In the genomic region with DNA sequence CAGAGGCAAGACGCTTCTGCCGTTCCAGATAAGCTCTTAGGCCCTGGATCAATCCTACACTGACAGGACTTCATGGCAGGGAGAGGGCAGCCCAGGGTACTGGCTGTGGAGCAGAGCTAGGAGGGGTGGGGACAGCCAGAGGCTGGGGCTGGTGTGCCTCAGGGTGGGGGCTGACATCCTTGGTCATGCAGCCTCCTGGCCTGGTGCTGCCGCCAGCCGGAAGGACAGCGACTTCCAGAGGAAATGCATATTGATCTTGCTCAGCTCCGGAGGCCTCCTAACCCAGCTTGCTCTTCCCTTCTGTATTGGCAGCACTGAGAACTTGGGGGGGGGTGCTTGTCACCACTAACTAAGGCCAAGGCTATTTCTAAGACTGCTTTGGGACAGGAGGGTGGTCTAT, we compare ENCODE assay signal across 9 mouse cellular contexts. TPM values are rescaled to one million over a fixed set of nuclear protein-coding genes. Genes with fewer than 3 reads are reported as not detected.
A peak's percentile ranks its signal among the peaks of the same experiment; 100 is the strongest.
DNase-seq lines count a peak whose midpoint lies in the region; ATAC-seq and TF ChIP-seq lines count a peak whose summit lies in the region.
"Had no signal": no experiment of that assay in that cellular context is flagged by ENCODE, and none has a peak within 500 bp of the region (broad histone marks: within the 10 kb centered on the region; RNA-seq: fewer than 3 reads in every experiment).

No protein-coding gene starts in this region.

- H3K9me3 ChIP-seq in ES-Bruce4 (replicated peaks; ENCODE audit: control insufficient read depth, insufficient read depth, low read length, poor library complexity, severe bottlenecking): no peaks in the 10 kb centered on the region
- H3K9me3 ChIP-seq in embryonic facial prominence, embryonic 10.5 days: no peaks in the 10 kb centered on the region
- no peaks in the 10 kb centered on the region for H3K9me3 ChIP-seq in hindbrain, embryonic 16.5 days (ENCODE audit: control insufficient read depth, low read length)
- no peaks in the 10 kb centered on the region for H3K9me3 ChIP-seq in stomach, postnatal 0 days (ENCODE audit: control insufficient read depth, low read length)
- H3K9me3 ChIP-seq: heart, embryonic 12.5 days; lung, embryonic 15.5 days had no signal

- no peaks in the 10 kb centered on the region for H3K36me3 ChIP-seq in ES-Bruce4 (ENCODE audit: control insufficient read depth, insufficient read depth, low read length, poor library complexity, severe bottlenecking)
- H3K36me3 ChIP-seq in embryonic facial prominence, embryonic 10.5 days (replicated peaks): no peaks in the 10 kb centered on the region
- no peaks in the 10 kb centered on the region for H3K36me3 ChIP-seq in hindbrain, embryonic 16.5 days (ENCODE audit: control insufficient read depth, insufficient read depth, low read length)
- H3K36me3 ChIP-seq in stomach, postnatal 0 days (ENCODE audit: control insufficient read depth, insufficient read depth, low read length): no peaks in the 10 kb centered on the region; the same call in 1 of the 2 replicates
- H3K36me3 ChIP-seq: heart, embryonic 12.5 days; lung, embryonic 15.5 days had no signal

- H3K4me3 ChIP-seq in ES-Bruce4 (ENCODE audit: low read depth, low read length): no peak overlapping the region
- H3K4me3 ChIP-seq in embryonic facial prominence, embryonic 10.5 days: no peak overlapping the region
- H3K4me3 ChIP-seq in hindbrain, embryonic 16.5 days (ENCODE audit: low read length): no peak overlapping the region
- no peak overlapping the region for H3K4me3 ChIP-seq in stomach, postnatal 0 days (ENCODE audit: low read depth, low read length)
- H3K4me3 ChIP-seq: heart, embryonic 12.5 days; lung, embryonic 15.5 days had no signal

- TF ChIP-seq POLR2A in ES-Bruce4 (IDR thresholded peaks at IDR 0.05; ENCODE audit: insufficient read depth, low read length): no peak

- peak; percentile 5 for TF ChIP-seq CTCF in ES-Bruce4 (IDR thresholded peaks at IDR 0.05; ENCODE audit: low read depth, low read length)
- no peak for TF ChIP-seq CTCF in stomach, postnatal 0 days (IDR thresholded peaks at IDR 0.05; ENCODE audit: low read depth)

- TF ChIP-seq EP300 in ES-Bruce4 (IDR thresholded peaks at IDR 0.05; ENCODE audit: insufficient read depth, low read depth, low read length): no peak
- no peak for TF ChIP-seq EP300 in stomach, postnatal 0 days (optimal IDR thresholded peaks at IDR 0.05)

- H3K4me1 ChIP-seq in ES-Bruce4 (ENCODE audit: control insufficient read depth, insufficient read depth, low read length): peaks cover 8% of the 10 kb centered on the region
- H3K4me1 ChIP-seq in embryonic facial prominence, embryonic 10.5 days: peaks cover 57% of the 10 kb centered on the region
- H3K4me1 ChIP-seq in hindbrain, embryonic 16.5 days (ENCODE audit: control insufficient read depth, insufficient read depth, low read depth, low read length): peaks cover 34% of the 10 kb centered on the region
- H3K4me1 ChIP-seq in stomach, postnatal 0 days (replicated peaks; ENCODE audit: control insufficient read depth, insufficient read depth): no peaks in the 10 kb centered on the region

- no peaks in the 10 kb centered on the region for H3K27me3 ChIP-seq in ES-Bruce4 (ENCODE audit: control insufficient read depth, insufficient read depth, low read length, poor library complexity, severe bottlenecking)
- peaks cover 62% of the 10 kb centered on the region for H3K27me3 ChIP-seq in embryonic facial prominence, embryonic 10.5 days (replicated peaks; ENCODE audit: low read depth, poor library complexity, severe bottlenecking)
- no peaks in the 10 kb centered on the region for H3K27me3 ChIP-seq in hindbrain, embryonic 16.5 days (replicated peaks; ENCODE audit: control insufficient read depth, insufficient read depth, low read length)
- peaks cover 4% of the 10 kb centered on the region; the same call in 1 of the 2 replicates for H3K27me3 ChIP-seq in stomach, postnatal 0 days (ENCODE audit: control insufficient read depth, insufficient read depth, low read length)

- H3K4me2 ChIP-seq in hindbrain, embryonic 16.5 days (ENCODE audit: low read length): no peak overlapping the region
- H3K4me2 ChIP-seq in stomach, postnatal 0 days (replicated peaks; ENCODE audit: low read depth): no peak overlapping the region
- H3K4me2 ChIP-seq: heart, embryonic 12.5 days; lung, embryonic 15.5 days had no signal

- ATAC-seq in hindbrain, embryonic 16.5 days: no peak
- no peak for ATAC-seq in stomach, postnatal 0 days (ENCODE audit: low FRiP score, low TSS enrichment)

- DNase-seq in embryonic facial prominence, embryonic 10.5 days (ENCODE audit: low spot score): no peak
- DNase-seq in lung, postnatal 36 days: peak; percentile 67
- DNase-seq in right cerebral cortex, postnatal 14 days: no peak
- DNase-seq in layer of hippocampus, postnatal 25 days (ENCODE audit: extremely low spot score in 1 of 2, low spot score in 1 of 2): no peak
- no peak for DNase-seq in stomach, postnatal 0 days (ENCODE audit: low spot score)

- WGBS in embryonic facial prominence, embryonic 10.5 days: 40% methylated on average over 6 of the region's 6 CpGs
- WGBS in hindbrain, embryonic 16.5 days: 34% methylated on average over 6 of the region's 6 CpGs
- WGBS in stomach, postnatal 0 days: 46% methylated on average over 6 of the region's 6 CpGs

- H3K9ac ChIP-seq in ES-Bruce4 (ENCODE audit: low read depth, poor library complexity, severe bottlenecking): no peak overlapping the region
- H3K9ac ChIP-seq in hindbrain, embryonic 16.5 days (ENCODE audit: low read depth, low read length): peak overlapping the region; percentile 28
- no peak overlapping the region for H3K9ac ChIP-seq in stomach, postnatal 0 days (ENCODE audit: low read length)
- H3K9ac ChIP-seq: heart, embryonic 12.5 days; lung, embryonic 15.5 days had no signal

- H3K27ac ChIP-seq in ES-Bruce4 (ENCODE audit: insufficient read depth, low read length): peak overlapping the region; percentile 22
- H3K27ac ChIP-seq in embryonic facial prominence, embryonic 10.5 days (replicated peaks): peak overlapping the region; percentile 36
- peak overlapping the region; percentile 77 for H3K27ac ChIP-seq in hindbrain, embryonic 16.5 days (ENCODE audit: low read depth, low read length)
- H3K27ac ChIP-seq in stomach, postnatal 0 days (replicated peaks): no peak overlapping the region
- H3K27ac ChIP-seq: lung, embryonic 15.5 days had no signal

RNA-seq across cellular contexts. Expression of a gene that starts 3.1 kb away (rescaled TPM):
- polyA plus RNA-seq in ES-Bruce4 (2011; ENCODE audit: insufficient read depth, insufficient read length, low read depth, missing spikeins): 5.6 and 7.0 TPM in 2 replicates
- polyA plus RNA-seq in embryonic facial prominence, embryonic 10.5 days (2016; fragmentation: Nextera tagmentation; extraction: Ambion mirVana): 1.9 TPM in 2 replicates
- 29.1 and 37.1 TPM in 2 replicates for polyA plus RNA-seq in hindbrain, embryonic 16.5 days (2015; fragmentation: Nextera tagmentation; extraction: Ambion mirVana)
- 100 to 1,000 TPM; 404 to 465 TPM for total RNA-seq in layer of hippocampus, postnatal 25 days (2021)
- polyA plus RNA-seq in stomach, postnatal 0 days (2015; fragmentation: Nextera tagmentation; extraction: Ambion mirVana): 0.83 and 1.3 TPM in 2 replicates

RNA-seq across cellular contexts. Expression of a gene that starts 16.3 kb away (rescaled TPM):
- 37.9 and 48.6 TPM in 2 replicates for polyA plus RNA-seq in ES-Bruce4 (2011; ENCODE audit: insufficient read depth, insufficient read length, low read depth, missing spikeins)
- 14.2 and 18.6 TPM in 2 replicates for polyA plus RNA-seq in embryonic facial prominence, embryonic 10.5 days (2016; fragmentation: Nextera tagmentation; extraction: Ambion mirVana)
- 184 and 232 TPM in 2 replicates for polyA plus RNA-seq in hindbrain, embryonic 16.5 days (2015; fragmentation: Nextera tagmentation; extraction: Ambion mirVana)
- 10 to 100 TPM; 29.3 to 29.8 TPM for total RNA-seq in layer of hippocampus, postnatal 25 days (2021)
- 53.4 and 57.3 TPM in 2 replicates for polyA plus RNA-seq in stomach, postnatal 0 days (2015; fragmentation: Nextera tagmentation; extraction: Ambion mirVana)

RNA-seq across cellular contexts. Expression of a gene that starts 31.3 kb away (rescaled TPM):
- polyA plus RNA-seq in ES-Bruce4 (2011; ENCODE audit: insufficient read depth, insufficient read length, low read depth, missing spikeins): 4.1 and 4.6 TPM in 2 replicates
- polyA plus RNA-seq in embryonic facial prominence, embryonic 10.5 days (2016; fragmentation: Nextera tagmentation; extraction: Ambion mirVana): 1.1 and 2.2 TPM in 2 replicates
- polyA plus RNA-seq in hindbrain, embryonic 16.5 days (2015; fragmentation: Nextera tagmentation; extraction: Ambion mirVana): 10.2 and 13.2 TPM in 2 replicates
- total RNA-seq in layer of hippocampus, postnatal 25 days (2021): 10 to 100 TPM; 26.6 to 32.3 TPM
- 8.0 and 10.5 TPM in 2 replicates for polyA plus RNA-seq in stomach, postnatal 0 days (2015; fragmentation: Nextera tagmentation; extraction: Ambion mirVana)

RNA-seq across cellular contexts. Expression of a gene that starts 52.0 kb away (rescaled TPM):
- 333 and 355 TPM in 2 replicates for polyA plus RNA-seq in ES-Bruce4 (2011; ENCODE audit: insufficient read depth, insufficient read length, low read depth, missing spikeins)
- polyA plus RNA-seq in embryonic facial prominence, embryonic 10.5 days (2016; fragmentation: Nextera tagmentation; extraction: Ambion mirVana): 185 and 205 TPM in 2 replicates
- 81.4 and 106 TPM in 2 replicates for polyA plus RNA-seq in hindbrain, embryonic 16.5 days (2015; fragmentation: Nextera tagmentation; extraction: Ambion mirVana)
- total RNA-seq in layer of hippocampus, postnatal 25 days (2021): 100 to 1,000 TPM; 180 to 215 TPM
- 42.3 and 52.0 TPM in 2 replicates for polyA plus RNA-seq in stomach, postnatal 0 days (2015; fragmentation: Nextera tagmentation; extraction: Ambion mirVana)
